Mouse (Mus musculus): ENCODE results near the gene Tmem145. TPM values are rescaled to one million over a fixed set of nuclear protein-coding genes. Genes with fewer than 3 reads are reported as not detected.

Gene Tmem145
- polyA plus RNA-seq, 2 experiments, result not detected

DNA sequence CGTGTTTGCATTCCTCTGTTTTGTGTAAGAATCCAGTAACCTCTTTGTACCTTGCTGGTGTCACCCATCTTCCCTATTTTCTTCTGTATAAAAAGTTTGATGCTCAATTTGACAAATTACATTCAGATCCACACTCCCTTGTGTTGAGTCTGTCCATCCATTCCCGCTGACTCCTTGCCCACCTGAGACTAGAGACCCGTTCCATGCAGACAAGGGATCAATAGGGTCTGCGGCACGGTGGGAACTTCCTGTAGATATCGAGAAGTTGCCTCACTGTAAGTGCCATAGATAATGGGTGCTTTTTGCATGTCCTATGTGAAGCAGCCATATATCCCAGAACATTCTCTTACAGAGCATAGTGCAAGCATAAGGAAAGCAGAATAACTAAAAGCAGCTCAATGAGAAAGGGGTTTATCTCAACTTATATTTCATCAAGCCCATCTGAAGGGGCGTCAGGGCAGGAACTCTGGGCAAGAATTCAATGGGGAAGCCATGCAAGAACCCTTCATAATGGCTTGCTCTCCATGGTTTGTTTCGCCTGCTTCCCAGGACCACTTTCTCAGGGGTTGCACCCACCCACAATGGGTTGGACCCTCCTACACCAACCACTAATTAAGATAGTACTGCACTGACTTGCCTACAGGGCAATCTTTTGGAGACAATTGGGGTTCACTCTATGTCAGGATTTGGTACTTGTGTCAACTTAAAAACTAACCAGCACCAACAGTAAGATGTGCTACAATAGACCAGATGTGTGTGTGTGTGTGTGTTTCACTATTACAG is 39.5 kb upstream of the Tmem145 start:
- Histone ChIP-seq H3K27me3 (ENCODE audit: control insufficient read depth, insufficient read depth, low read length) (no peaks in the 10 kb centered on the region), H3K9me3 (ENCODE audit: control insufficient read depth, low read length) (no peaks in the 10 kb centered on the region), H3K4me3 (ENCODE audit: insufficient read depth in 1 of 2, low read depth in 2 of 2, low read length in 2 of 2) (peak overlapping the region in 1 of 2 experiments; percentile 68; a peak in 2 of 4 replicates), H3K4me2 (ENCODE audit: low read depth) (peak overlapping the region; percentile 81), H3K36me3 (replicated peaks; ENCODE audit: control insufficient read depth, insufficient read depth, low read depth) (no peaks in the 10 kb centered on the region; the same call in 1 of the 2 replicates), H3K9ac (replicated peaks) (peak overlapping the region; percentile 72), H3K4me1 (replicated peaks; ENCODE audit: control insufficient read depth in 2 of 2, insufficient read depth in 2 of 2, low read length in 1 of 2) (peaks cover 18 to 31% of the 10 kb centered on the region in 2 experiments), H3K27ac (peak overlapping the region; percentile 43)
- ATAC-seq (ENCODE audit: insufficient read depth), result no peak
- 69% methylated on average over 8 of the region's 8 CpGs for WGBS (ENCODE audit: insufficient replicate concordance)
- DNase-seq (ENCODE audit: low read depth in 3 of 3, low spot score in 3 of 3), result no peak
- TF ChIP-seq CTCF (IDR thresholded peaks at IDR 0.05; ENCODE audit: low read depth), result no peak
- TF ChIP-seq EP300 (IDR thresholded peaks at IDR 0.05; ENCODE audit: low read depth), result no peak

DNA sequence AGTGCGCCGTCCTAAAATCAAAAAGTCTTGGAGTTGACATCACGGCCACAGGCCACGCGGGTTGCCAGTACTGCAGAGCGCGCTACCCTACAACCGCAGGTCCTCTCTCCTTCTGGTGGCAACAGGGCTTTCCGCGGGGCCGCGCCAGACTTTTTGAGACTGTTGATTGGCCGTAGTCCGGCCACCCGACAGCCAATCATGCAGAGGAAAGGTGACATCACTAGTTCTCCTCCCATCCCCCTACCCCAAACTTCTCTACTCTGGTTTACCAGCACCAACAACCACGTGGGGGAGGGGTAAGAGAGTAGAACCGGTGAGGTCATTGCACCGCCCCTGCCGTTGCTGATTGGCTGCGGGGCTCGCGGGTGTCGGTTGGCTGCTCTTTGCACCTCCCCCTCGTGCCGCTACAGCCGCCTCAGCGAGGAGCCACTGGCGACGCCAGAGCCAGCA is 38.6 kb upstream of the Tmem145 start, which contains the start of gene Cic:
TSS of gene Cic (plus strand) at position 404 of the 450 bp plus-strand sequence.
- Histone ChIP-seq H3K27me3 (ENCODE audit: control insufficient read depth, insufficient read depth, low read length) (no peaks in the 10 kb centered on the region), H3K9me3 (ENCODE audit: control insufficient read depth, low read length) (no peaks in the 10 kb centered on the region), H3K9ac (replicated peaks) (peak within 1 kb of the TSS; percentile 84), H3K4me2 (ENCODE audit: low read depth) (peak within 1 kb of the TSS; percentile 94), H3K27ac (peak within 1 kb of the TSS; percentile 68), H3K4me1 (replicated peaks; ENCODE audit: control insufficient read depth in 2 of 2, insufficient read depth in 2 of 2, low read length in 1 of 2) (peaks cover 18 to 31% of the 10 kb centered on the region in 2 experiments), H3K36me3 (replicated peaks; ENCODE audit: control insufficient read depth, insufficient read depth, low read depth) (no peaks in the 10 kb centered on the region; the same call in 1 of the 2 replicates), H3K4me3 (ENCODE audit: insufficient read depth in 1 of 2, low read depth in 2 of 2, low read length in 2 of 2) (peak within 1 kb of the TSS; percentile 68 to 95)
- WGBS (ENCODE audit: insufficient replicate concordance), result under 1% methylated on average over 29 of the region's 29 CpGs
- ATAC-seq (ENCODE audit: insufficient read depth) (peak; percentile 78), DNase-seq (ENCODE audit: low read depth in 3 of 3, low spot score in 3 of 3) (peak; percentile 97 to 98 (median 98))
- TF ChIP-seq EP300 (IDR thresholded peaks at IDR 0.05; ENCODE audit: low read depth), result peak; percentile 32; the same call in 1 of the 2 replicates
- TF ChIP-seq CTCF (IDR thresholded peaks at IDR 0.05; ENCODE audit: low read depth), result no peak

DNA sequence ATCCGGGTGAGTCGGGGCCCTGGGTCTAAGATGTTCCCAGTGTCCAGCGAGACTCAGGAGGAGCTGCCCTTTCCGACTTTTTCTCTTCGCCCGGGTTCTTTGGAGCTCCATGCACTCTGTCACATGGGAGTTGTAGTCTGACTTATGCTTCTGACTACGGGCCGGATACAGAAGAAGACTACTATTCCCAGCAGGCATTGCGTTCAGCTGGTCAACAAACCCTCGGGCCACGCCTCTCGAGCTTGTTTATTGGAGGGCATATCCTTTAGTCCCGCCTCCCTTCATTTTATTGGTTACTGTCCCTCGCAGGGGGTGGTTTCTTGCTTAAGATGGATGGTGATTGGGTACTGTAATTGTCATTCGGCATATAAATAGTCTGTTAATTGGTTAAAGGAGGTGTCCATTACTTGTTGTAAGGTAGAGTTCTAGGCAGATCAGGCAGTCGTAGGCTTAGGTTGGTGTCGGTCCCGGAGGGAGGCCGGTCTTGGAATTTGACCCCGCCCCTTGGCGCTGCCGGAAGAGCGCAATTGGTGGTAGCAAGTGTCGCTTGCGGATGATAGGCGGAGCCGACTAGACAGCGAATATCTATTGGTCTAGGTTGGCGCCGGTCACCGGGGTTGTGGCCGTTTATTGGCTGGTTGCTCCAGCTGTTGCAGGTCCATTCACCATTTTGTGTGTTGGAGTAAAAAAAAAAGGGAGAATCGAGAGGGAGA is 38.0 kb upstream of the Tmem145 start:
- Histone ChIP-seq H3K27ac (peak overlapping the region; percentile 68), H3K27me3 (ENCODE audit: control insufficient read depth, insufficient read depth, low read length) (no peaks in the 10 kb centered on the region), H3K36me3 (replicated peaks; ENCODE audit: control insufficient read depth, insufficient read depth, low read depth) (no peaks in the 10 kb centered on the region; the same call in 1 of the 2 replicates), H3K4me2 (ENCODE audit: low read depth) (peak overlapping the region; percentile 94), H3K4me3 (ENCODE audit: insufficient read depth in 1 of 2, low read depth in 2 of 2, low read length in 2 of 2) (peak overlapping the region; percentile 68 to 95), H3K9me3 (ENCODE audit: control insufficient read depth, low read length) (no peaks in the 10 kb centered on the region), H3K9ac (replicated peaks) (peak overlapping the region; percentile 84), H3K4me1 (replicated peaks; ENCODE audit: control insufficient read depth in 2 of 2, insufficient read depth in 2 of 2, low read length in 1 of 2) (peaks cover 19 to 33% of the 10 kb centered on the region in 2 experiments)
- TF ChIP-seq EP300 (IDR thresholded peaks at IDR 0.05; ENCODE audit: low read depth), result peak; percentile 64; the same call in 1 of the 2 replicates
- TF ChIP-seq CTCF (IDR thresholded peaks at IDR 0.05; ENCODE audit: low read depth), result no peak
- DNase-seq (ENCODE audit: low read depth in 3 of 3, low spot score in 3 of 3) (peak; percentile 100), ATAC-seq (ENCODE audit: insufficient read depth) (peak; percentile 88)
- WGBS (ENCODE audit: insufficient replicate concordance), result under 1% methylated on average over 33 of the region's 33 CpGs

- DNase-seq (ENCODE audit: low read depth in 3 of 3, low spot score in 3 of 3) (no peak), ATAC-seq (ENCODE audit: insufficient read depth) (no peak)
- H3K36me3 ChIP-seq (replicated peaks; ENCODE audit: control insufficient read depth, insufficient read depth, low read depth), result peaks cover 2% of the 10 kb centered on the region; the same call in 1 of the 2 replicates
- 0% methylated on average over 7 of the region's 7 CpGs for WGBS (ENCODE audit: insufficient replicate concordance)
- H3K4me2 ChIP-seq (ENCODE audit: low read depth), result peak overlapping the region; percentile 94
- H3K4me1 ChIP-seq (replicated peaks; ENCODE audit: control insufficient read depth in 2 of 2, insufficient read depth in 2 of 2, low read length in 1 of 2), result peaks cover 26 to 39% of the 10 kb centered on the region in 2 experiments
- H3K27ac ChIP-seq, result peak overlapping the region; percentile 63
- peak overlapping the region; percentile 68 to 95 for H3K4me3 ChIP-seq (ENCODE audit: insufficient read depth in 1 of 2, low read depth in 2 of 2, low read length in 2 of 2)
- H3K9ac ChIP-seq (replicated peaks), result peak overlapping the region; percentile 84
- H3K27me3 ChIP-seq (ENCODE audit: control insufficient read depth, insufficient read depth, low read length), result no peaks in the 10 kb centered on the region
- no peaks in the 10 kb centered on the region for H3K9me3 ChIP-seq (ENCODE audit: control insufficient read depth, low read length)
- TF ChIP-seq EP300 (IDR thresholded peaks at IDR 0.05; ENCODE audit: low read depth) (no peak), CTCF (IDR thresholded peaks at IDR 0.05; ENCODE audit: low read depth) (no peak)
Measured at GRCm38 (mm10) chr7:25268588-25268987, 37.3 kb upstream of the Tmem145 start.
